Mouse (Mus musculus): Measurements from ENCODE around the gene Pdgfd.

Gene Pdgfd

DNA sequence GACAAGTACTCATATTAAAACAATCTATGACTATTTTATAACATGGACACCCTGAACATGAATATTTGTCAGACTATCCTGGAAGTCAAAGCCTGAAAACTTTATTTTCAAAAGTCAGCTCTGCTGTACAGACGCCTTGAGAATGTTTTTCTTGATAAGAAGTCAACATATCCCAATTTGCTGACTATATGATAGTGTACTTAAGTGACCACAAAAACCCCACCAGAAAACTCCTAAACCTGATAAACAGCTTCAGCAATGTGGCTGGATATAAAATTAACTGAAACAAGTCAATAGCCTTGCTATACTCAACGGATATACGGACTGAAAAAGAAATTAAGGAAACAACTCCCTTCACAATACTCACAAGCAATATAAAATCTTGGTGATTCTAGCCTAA, 137.5 kb downstream of the Pdgfd start:
- no peak for DNase-seq (ENCODE audit: low read depth, low spot score)

DNA sequence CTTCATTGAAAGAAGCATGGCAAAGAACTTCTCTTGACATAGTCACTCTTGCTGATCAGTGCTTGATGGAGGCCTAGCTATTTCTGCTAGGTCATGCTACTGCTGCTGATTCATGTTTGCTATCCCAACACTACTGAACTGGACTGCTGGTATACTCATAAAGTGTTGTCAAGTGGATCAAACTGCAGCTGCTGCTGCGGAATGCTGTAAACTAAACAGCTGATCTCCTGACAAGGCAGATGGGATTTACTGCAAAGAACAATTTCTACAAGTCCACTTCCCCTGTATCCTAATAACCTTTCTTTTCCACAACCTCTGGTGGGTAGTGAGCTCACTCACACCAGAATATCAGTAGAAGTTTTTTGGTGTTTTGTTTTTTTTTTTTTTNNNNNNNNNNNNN, 148.7 kb downstream of the Pdgfd start:
- no peak for DNase-seq (ENCODE audit: low read depth, low spot score)

DNA sequence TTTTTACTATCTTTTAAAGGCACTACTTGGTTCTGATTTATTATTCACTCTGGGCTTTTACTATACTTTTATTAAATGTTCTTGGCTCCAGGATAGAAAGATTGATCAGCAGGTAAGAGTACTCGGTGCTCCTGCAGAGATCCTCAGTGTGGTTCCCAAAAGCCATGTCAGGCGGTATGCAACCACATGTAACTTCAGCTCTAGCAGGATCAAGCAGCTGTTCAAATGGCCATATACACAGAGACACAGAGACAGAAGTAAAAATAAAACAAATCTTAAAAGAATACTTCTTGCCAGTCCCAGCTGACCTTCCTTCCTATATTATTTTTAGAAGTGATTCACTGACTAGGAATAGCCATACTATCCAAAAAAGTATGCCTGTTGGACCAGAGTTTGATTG, 157.0 kb downstream of the Pdgfd start:
- DNase-seq (ENCODE audit: low read depth, low spot score), result no peak

DNA sequence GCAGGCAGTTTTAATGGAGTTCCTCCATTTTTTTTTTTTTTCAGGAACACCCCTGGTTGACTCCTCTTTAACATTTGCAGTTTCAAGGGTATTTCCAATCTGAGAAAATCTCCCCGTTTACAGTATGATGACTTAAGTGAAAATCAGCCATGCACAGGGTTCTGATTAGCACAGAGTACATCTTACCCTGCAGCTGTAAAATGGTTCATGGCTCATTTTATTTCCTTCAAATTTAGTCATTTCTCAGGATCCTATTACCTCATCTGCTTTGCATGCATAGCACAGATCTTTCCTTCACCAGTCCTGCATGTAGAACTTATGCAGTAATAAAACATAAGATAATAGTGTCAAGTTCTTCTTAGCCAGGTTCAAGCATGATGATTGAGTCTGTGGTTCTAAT, 165.1 kb downstream of the Pdgfd start:
- DNase-seq (ENCODE audit: low read depth, low spot score), result no peak

DNA sequence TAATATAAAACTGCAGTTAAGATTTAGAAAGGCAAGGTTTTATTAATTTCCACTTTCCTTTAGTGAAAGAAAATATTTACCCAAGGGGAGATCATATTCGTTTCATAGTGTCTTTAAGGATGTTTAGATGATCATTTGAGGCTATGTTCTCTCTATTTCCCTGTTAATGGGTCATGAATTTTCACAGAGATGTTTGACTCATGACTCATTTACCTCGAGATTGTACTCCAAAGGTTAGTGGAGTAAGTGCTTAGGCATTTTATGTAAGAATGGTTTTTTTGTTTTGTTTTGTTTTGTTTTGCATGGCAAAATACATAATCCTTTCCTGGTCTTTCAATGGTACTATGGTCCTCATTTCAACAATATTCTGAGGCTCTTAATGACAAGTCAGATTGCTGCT, 167.9 kb downstream of the Pdgfd start:
- DNase-seq (ENCODE audit: low read depth, low spot score), result no peak

DNA sequence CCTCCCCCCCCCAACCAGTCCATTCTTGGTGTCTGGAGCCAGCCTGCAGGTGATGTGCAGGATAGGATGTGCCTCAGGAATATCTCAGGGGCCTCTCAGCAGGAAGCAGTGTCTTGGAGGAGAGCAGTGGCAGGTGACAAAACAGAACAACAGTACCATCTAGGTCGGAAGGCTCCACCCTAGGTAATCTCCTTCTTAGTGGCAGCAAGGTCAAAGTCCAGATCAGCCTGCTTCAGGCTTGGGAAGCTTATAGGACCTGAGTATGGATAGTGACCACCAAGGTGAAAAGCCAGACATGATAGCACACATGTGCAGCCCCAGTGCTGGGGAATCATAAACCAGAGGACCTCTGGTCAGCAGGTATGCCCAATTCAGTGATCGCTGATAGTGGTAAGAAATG, 169.5 kb downstream of the Pdgfd start:
- no peak for DNase-seq (ENCODE audit: low read depth, low spot score)

DNA sequence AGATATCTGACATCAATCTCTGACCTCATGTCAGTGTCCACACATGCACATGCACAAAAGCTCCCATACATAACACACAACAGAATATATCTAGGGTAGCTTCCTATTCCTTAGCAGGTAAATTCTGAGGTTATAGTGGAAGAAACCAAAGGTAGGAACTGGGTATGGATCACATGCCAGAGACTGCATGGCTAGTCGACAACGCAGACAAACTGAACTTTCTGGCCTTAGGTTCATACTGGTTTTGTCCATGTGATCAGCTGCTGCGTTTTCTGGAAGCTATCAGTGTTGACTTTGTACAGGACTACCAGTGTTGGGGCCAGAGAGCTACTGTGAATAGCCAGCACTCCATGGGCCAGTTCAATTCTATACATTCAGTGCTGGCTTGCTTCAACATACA, 170.0 kb downstream of the Pdgfd start:
- DNase-seq (ENCODE audit: low read depth, low spot score), result no peak

DNA sequence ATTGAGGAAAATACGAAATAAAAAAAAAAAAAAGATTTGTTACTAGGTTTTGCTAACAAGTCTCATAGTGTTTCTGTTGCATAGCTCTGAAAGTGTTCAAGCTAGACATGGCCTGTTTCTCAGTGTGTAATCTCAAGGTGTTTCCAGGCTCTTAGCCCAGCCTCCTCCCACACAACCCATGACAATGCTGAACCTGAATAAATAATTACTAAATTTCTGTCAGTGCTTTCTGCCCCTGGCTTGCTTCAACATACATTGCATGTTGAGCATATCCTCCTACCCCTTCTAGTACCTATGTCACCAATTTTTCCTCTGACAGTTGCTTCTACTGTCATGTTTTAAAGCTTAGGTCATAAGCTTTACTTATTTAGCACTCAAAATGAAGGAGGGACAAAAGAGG, 171.0 kb downstream of the Pdgfd start:
- no peak for DNase-seq (ENCODE audit: low read depth, low spot score)

DNA sequence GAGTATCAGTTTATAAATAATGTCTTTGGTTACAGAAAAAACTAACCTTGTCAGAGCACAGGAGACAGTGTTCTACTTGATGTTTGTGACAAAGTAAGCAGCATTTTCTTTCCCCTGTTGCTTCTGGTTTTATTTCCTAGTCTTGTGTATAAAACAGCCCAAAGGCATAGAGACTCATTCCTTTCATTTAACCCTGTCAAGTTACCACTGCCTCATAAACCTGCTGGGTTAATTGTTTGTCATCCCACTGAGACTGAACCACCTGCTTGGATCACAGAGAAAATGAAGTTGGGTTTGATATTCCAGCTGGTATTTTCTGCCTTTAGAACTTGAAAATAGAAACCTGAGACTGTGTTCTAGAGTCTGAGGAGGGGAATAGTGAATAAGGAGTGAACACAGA, 172.4 kb downstream of the Pdgfd start:
- no peak for DNase-seq (ENCODE audit: low read depth, low spot score)

DNA sequence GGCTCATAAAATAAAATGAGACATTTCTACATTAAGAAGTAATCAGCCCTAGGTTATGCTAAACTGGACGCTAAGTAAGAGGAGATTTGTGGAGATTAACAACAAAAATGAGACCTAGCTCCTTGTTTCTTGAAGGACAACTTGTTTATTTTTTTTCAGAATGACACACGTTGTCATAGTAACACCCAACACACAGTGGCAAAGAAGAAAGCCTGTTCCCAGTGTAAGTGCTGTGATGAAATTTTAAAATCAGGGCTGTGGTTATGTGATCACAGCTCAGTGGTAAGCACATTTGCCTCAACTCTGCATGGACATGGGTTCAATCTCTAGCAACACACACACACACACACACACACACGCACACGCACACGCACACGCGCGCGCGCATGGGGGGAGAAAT, 174.5 kb downstream of the Pdgfd start:
- DNase-seq (ENCODE audit: low read depth, low spot score), result no peak

DNA sequence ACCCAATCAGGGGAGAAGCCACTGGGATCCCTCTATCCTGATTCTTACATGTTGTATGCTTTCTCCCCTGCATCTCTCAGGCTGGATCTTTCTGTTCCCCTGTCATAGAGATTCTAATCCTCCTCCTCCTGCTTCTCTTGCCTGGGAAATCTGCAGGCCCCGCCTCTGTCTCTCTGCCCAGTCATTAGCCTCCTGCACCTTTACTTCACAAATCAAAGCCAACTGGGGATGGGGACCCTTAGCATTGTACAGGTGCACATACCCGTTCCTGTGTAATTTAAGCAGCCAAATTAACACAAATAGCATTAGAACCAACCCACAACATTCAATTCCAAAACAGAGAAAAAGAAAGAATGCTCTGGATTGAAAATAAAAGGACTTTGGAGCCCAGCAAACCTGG, 176.1 kb downstream of the Pdgfd start:
- DNase-seq (ENCODE audit: low read depth, low spot score), result no peak

DNA sequence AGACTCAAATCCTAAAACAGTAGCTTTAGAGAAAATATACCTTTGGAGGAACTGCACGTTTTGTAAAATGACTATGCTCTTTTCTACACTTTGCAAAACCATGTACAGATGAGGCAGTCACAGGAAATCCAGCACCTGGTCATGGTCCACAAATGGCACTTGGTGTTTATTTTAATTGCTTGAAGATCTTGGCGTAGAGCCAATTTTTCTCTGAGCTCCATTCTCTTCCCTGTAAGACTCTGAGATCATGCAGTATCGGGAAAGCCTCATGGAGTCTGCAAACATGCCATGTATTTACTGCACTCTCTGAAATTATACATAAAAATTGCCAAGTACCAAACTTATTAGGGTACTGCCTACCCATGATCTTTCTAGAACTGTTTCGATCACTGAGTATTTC, 176.5 kb downstream of the Pdgfd start:
- DNase-seq (ENCODE audit: low read depth, low spot score), result no peak

DNA sequence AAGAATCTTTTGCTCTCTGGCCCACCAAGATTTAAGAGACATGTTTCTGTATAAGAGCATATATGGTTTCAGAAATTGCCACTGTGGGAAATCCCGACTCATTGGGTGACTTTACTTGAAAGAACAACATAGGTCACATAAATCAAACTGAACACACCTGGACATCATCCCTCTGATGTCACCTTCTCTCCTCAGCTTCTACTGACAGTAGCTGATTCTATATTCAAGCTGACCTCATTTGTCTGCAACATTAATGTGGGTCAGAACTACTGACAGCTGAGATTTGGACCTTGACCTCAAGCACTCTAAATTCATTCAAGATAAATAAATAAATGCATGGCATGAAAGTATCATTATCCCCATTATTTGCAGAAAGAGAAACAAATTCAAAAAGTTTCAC, 177.0 kb downstream of the Pdgfd start:
- no peak for DNase-seq (ENCODE audit: low read depth, low spot score)

DNA sequence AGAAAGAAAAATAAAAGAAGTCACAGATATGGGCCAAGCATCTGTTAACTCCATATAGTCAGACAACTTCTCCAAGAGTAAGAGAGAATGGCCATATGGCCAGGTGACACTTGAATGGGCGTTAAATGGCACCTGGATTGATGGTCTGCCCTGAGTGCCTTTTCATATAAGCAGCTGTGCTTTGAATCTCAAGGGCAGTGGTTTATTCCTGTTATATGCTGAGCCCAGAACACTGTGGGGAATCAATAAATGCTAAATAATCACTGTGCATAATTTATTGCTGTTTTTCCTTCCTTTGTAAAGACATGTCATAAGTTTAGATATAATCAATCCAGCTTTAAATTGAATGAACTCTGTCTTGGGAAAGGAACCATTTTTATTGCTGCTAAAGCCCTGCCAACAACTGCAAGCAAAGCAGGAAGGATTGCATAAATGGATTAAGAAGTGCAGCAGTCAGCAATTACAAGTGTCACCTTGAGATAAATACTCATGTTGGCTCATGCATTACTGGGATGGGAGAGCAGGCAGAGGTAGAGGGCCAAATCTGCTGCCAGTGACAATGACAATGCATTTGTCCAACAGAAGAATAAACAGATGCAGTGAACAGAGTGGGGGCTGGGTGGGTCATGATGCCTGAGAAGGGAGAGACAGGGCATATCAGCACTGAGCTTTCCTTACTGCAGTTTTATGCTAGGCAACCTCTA, 185.0 kb downstream of the Pdgfd start:
- no peak for DNase-seq (ENCODE audit: low read depth, low spot score)

DNA sequence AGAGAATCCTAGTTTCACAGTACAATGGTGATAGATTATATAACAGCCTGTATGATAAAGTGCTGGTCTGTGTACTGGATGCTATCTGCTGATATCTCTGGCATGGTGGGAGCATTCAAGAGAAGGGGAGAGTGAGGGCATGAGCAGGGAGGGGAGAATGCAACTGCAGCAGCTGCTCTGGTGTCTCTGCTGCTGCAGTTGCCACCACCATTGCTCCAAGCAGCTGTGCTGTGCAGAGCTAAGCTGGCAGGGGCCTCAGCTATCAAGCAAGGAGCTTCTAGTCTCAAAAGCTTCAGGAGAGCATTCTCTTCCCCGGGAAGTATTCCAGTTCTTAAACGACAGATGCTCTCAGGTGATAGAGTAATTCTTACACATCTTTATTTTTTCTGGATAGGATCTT, 192.4 kb downstream of the Pdgfd start:
- DNase-seq (ENCODE audit: low read depth, low spot score), result no peak

DNA sequence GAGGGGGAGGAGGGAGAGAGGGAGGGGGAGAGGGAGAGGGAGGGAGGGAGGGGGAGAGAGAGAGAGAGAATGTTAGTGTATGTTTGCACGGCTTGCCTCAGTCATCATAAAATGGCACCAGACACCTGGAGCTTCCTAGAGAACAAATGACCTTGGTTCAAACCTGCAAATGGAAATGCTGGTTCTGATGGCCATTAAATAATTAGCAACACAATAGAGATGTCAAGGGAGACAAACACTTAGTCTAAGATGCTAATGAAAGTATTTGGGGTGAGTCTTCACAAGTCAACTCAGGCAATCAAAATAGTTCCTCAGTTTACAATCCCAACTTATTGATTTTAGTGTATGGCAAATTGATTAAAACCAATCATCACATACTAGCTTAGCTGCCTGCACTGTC, 198.2 kb downstream of the Pdgfd start:
- DNase-seq (ENCODE audit: low read depth, low spot score), result no peak

DNA sequence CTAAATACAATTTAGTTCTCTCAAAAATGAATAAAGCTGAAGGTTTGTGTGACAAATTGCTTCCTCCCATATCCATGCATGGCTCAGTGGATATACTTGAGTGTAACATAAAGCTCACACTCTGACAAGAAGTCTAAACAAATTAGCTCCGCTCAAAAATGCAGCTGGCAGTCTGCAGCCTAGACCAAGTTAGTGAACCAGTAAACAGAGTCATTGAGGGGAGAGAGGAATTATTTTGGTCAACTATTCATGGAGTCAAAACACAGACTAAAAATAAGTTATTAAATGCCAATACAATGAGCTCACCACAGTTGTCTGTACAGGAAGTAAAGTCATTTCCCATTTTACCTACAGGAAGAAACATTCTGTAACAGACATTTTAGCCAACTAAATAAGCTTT, 233.4 kb downstream of the Pdgfd start:
- DNase-seq (ENCODE audit: low read depth, low spot score), result no peak

DNA sequence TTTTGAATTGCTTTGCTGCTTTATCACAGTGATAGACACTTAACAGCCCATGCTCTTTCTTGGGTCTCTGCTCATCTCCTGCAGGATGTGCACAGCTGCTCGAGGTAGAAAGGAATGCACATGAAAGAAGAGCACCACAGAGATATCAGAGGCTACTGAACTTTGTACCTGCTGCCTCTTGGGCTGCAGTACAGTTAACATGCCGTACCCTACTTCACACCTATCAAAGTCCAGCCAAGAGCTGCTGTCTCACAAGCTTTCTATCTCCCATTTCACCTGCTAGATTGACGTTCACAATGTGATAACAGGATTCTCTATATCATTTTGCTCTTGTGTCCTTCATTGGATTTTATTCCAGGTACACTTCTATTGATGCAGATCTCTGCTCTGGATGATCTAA, 238.2 kb downstream of the Pdgfd start:
- DNase-seq (ENCODE audit: low read depth, low spot score), result no peak

DNA sequence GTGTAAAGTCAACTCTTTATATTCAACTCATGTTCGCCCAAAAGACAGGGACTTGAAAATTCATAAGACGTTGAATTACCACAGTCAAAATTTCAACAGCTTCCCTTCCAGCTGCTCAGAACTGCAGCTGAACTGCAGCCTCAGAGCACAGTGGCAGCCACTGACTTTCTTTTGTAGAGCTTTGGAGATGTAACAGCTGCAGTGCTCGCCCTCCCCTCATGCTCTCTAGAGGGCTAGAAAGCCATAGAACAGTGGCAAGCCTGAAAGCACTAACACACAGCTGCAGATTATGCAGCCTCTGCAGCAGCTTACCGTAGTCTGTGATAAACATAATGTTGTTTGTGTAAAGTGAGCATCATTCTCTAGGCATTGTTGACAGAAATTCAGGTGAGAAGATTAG, 239.6 kb downstream of the Pdgfd start:
- DNase-seq (ENCODE audit: low read depth, low spot score), result no peak

DNA sequence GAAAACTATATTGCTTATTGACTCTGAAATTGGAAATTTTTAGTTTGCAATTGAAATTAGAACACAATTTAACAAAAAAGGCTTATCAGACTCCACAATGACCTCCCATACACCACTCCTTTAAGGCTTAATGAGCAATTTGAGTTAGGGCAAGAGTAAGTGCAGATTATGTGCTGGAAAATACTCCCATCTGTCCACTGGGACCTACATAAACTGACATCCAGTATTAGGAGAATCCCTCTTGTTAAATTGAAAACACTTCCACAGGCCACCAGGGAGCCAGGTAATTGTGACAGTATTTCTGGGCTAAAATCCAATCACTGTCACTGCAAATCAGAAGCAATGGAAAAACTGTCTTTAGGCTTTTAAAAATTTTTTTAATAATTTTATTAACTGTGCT, 256.2 kb downstream of the Pdgfd start:
- DNase-seq (ENCODE audit: low read depth, low spot score), result no peak
